Mouse (Mus musculus) kidney, embryonic 16.5 days (tissue): ENCODE results near the gene Gm10337. TPM values are rescaled to one million over a fixed set of nuclear protein-coding genes. Genes with fewer than 3 reads are reported as not detected.

Experiments
- ATAC-seq: fragments of 200-750 bp; cut with Nextera tagmentation; 2 replicates; pipeline ENCODE4 v1.8.0; 2017; ENCODE audit warnings: moderate TSS enrichment; ENCODE audit not compliant: low FRiP score, low TSS enrichment
- H3K27ac ChIP-seq: fragments of 300-500 bp; sonication (generic); 2 replicates; pipeline ENCODE4 v1.5.1; 2014; ENCODE audit warnings: low read length
- H3K27me3 ChIP-seq: fragments of 300-500 bp; sonication (generic); 2 replicates; pipeline ENCODE4 v1.6.1; 2014; ENCODE audit warnings: low read length, control low read depth, mixed read lengths; ENCODE audit not compliant: insufficient read depth
- H3K36me3 ChIP-seq: fragments of 300-500 bp; sonication (generic); 2 replicates; pipeline ENCODE4 v1.6.1; 2014; ENCODE audit warnings: low read length, control low read depth, mixed read lengths; ENCODE audit not compliant: insufficient read depth
- H3K4me1 ChIP-seq: fragments of 300-500 bp; sonication (generic); 2 replicates; pipeline ENCODE4 v1.6.1; 2014; ENCODE audit warnings: low read length, control low read depth, mixed read lengths; ENCODE audit not compliant: insufficient read depth
- H3K4me2 ChIP-seq: fragments of 300-500 bp; sonication (generic); replicated peaks from 2 replicates; pipeline ENCODE4 v1.6.1; 2014; ENCODE audit warnings: low read depth, low read length
- H3K4me3 ChIP-seq: fragments of 300-500 bp; sonication (generic); 2 replicates; pipeline ENCODE4 v1.5.1; 2014; ENCODE audit warnings: mild to moderate bottlenecking, low read length
- H3K9ac ChIP-seq: fragments of 300-500 bp; sonication (generic); replicated peaks from 2 replicates; pipeline ENCODE4 v1.6.1; 2014; ENCODE audit warnings: low read length
- H3K9me3 ChIP-seq: fragments of 300-500 bp; sonication (generic); 2 replicates; pipeline ENCODE4 v1.6.1; 2016; ENCODE audit warnings: low read length, control low read depth
- WGBS: fragments of 180-500 bp; shearing (Covaris S2); extraction: QIAGEN DNeasy Blood & Tissue Kit; methylation state at CpG from one replicate; pipeline ENCODE4 v1.1.7; 2014; 5-methylcytosine and 5-hydroxymethylcytosine counted together
- polyA plus RNA-seq: library from polyadenylated mRNA; unstranded; fragments of >200 nt; fragmentation: Nextera tagmentation; extraction: Ambion mirVana; gene quantifications from 2 replicates; pipeline ENCODE4 v1.2.1, GENCODE M21; 2015

The Gm10337 gene
- polyA plus RNA-seq, 1 experiment from 2014 or later: 6.7 TPM

GRCm38 (mm10) chr15:102463666-102464065 is 39.9 kb upstream of the Gm10337 start:
- H3K36me3 ChIP-seq: peaks cover 5% of the 10 kb centered on the region
- H3K4me2 ChIP-seq: no peak overlapping the region
- no peak overlapping the region for H3K4me3 ChIP-seq
- no peak for ATAC-seq
- H3K27ac ChIP-seq: no peak overlapping the region
- H3K27me3 ChIP-seq: no peaks in the 10 kb centered on the region
- H3K9me3 ChIP-seq: peaks cover 2% of the 10 kb centered on the region; the same call in 1 of the 2 replicates
- no peak overlapping the region for H3K9ac ChIP-seq
- H3K4me1 ChIP-seq: peaks cover 20% of the 10 kb centered on the region

GRCm38 (mm10) chr15:102468675-102469370 is 34.7 kb upstream of the Gm10337 start:
- Histone ChIP-seq H3K9me3 (peaks cover 5% of the 10 kb centered on the region; the same call in 1 of the 2 replicates), H3K4me2 (no peak overlapping the region), H3K36me3 (no peaks in the 10 kb centered on the region; the same call in 1 of the 2 replicates), H3K9ac (no peak overlapping the region), H3K4me1 (peaks cover 13% of the 10 kb centered on the region), H3K4me3 (no peak overlapping the region), H3K27ac (no peak overlapping the region), H3K27me3 (no peaks in the 10 kb centered on the region)
- 95% methylated on average over 9 of the region's 9 CpGs for WGBS
- no peak for ATAC-seq

GRCm38 (mm10) chr15:102470183-102470604 is 33.3 kb upstream of the Gm10337 start, which contains the start of gene Pcbp2:
Gene Pcbp2 (plus strand): TSS chr15:102470539.
- Histone ChIP-seq H3K4me2 (peak within 1 kb of the TSS; percentile 71), H3K9ac (peak within 1 kb of the TSS; percentile 98), H3K27ac (peak within 1 kb of the TSS; percentile 99), H3K4me1 (peaks cover 13% of the 10 kb centered on the region), H3K9me3 (peaks cover 5% of the 10 kb centered on the region; the same call in 1 of the 2 replicates), H3K36me3 (peaks cover 8% of the 10 kb centered on the region), H3K4me3 (peak within 1 kb of the TSS; percentile 97), H3K27me3 (no peaks in the 10 kb centered on the region)
- 0% methylated on average over 36 of the region's 40 CpGs for WGBS
- ATAC-seq: peak; percentile 99

- Histone ChIP-seq H3K4me1 (peaks cover 13% of the 10 kb centered on the region), H3K27me3 (no peaks in the 10 kb centered on the region), H3K36me3 (peaks cover 14% of the 10 kb centered on the region), H3K9me3 (peaks cover 5% of the 10 kb centered on the region; the same call in 1 of the 2 replicates), H3K27ac (peak overlapping the region; percentile 99), H3K9ac (peak overlapping the region; percentile 98), H3K4me3 (peak overlapping the region; percentile 97), H3K4me2 (peak overlapping the region; percentile 71)
- WGBS: 1% methylated on average over 36 of the region's 67 CpGs
- ATAC-seq: peak; percentile 69
Measured at GRCm38 (mm10) chr15:102470605-102471294, 32.8 kb upstream of the Gm10337 start.

DNA sequence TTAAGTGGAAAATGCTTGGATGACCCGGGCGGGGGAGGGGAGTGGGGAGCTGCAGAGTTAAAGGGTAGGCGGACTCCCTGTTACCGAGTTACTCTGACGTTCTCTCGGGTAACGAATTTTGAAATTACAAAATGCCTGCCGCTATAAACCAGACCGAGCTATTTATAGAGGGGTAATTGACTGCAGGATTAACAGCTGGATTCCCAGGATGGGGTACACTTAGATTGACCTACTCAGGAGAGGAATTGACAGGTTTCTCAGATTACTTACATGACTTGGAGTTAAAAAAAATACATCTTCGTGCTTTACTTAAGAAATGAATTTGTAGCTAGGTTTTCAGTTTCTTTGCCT is 32.3 kb upstream of the Gm10337 start:
- H3K27me3 ChIP-seq: no peaks in the 10 kb centered on the region
- H3K4me3 ChIP-seq: peak overlapping the region; percentile 97
- peaks cover 5% of the 10 kb centered on the region; the same call in 1 of the 2 replicates for H3K9me3 ChIP-seq
- H3K9ac ChIP-seq: peak overlapping the region; percentile 98
- WGBS: under 1% methylated on average over 10 of the region's 10 CpGs
- H3K36me3 ChIP-seq: peaks cover 19% of the 10 kb centered on the region
- H3K4me1 ChIP-seq: peaks cover 13% of the 10 kb centered on the region
- H3K27ac ChIP-seq: peak overlapping the region; percentile 99
- ATAC-seq: no peak
- H3K4me2 ChIP-seq: peak overlapping the region; percentile 71

DNA sequence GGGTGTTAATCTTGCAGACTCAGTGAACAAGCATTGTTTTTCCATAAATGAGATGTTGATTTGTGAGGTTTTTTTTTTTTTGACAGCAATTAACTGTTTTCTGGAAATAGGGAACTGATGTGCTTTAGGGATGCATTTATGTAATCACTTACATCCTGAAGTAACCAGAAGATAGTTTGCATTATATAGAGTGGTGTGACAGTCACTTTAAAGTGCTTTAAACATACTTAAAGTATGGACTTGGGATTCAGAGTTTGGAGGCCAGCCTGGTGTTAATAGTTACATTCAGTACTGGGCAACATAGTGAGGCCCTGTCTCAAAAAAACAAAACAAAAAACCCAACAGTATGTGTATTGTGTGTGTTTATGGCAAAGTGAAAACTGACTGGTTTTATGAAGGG is 31.8 kb upstream of the Gm10337 start:
- Histone ChIP-seq H3K27me3 (no peaks in the 10 kb centered on the region), H3K4me2 (peak overlapping the region; percentile 71), H3K27ac (no peak overlapping the region), H3K4me3 (peak overlapping the region; percentile 97), H3K9ac (0 out of 2 replicates have a peak overlapping the region, but pooled peaks have one; percentile 44), H3K4me1 (peaks cover 13% of the 10 kb centered on the region), H3K36me3 (peaks cover 23% of the 10 kb centered on the region), H3K9me3 (peaks cover 5% of the 10 kb centered on the region; the same call in 1 of the 2 replicates)
- no peak for ATAC-seq

DNA sequence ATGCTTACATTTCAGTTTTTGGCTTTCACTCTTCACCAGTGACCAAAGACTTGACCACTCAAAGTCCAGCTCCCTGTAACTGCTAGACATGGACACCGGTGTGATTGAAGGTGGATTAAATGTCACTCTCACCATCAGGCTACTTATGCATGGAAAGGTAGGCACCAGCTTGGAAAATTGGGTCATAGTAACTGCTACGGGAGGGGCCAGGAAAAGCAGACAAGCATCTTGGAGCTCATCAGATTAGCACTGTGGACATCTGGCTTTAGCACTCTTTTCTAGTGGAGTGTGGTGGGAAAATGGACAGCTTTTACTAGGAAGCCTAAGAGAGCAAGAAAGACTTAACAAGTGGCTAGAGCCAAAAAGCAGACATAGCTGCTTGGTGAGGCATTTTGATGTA is 30.3 kb upstream of the Gm10337 start:
- Histone ChIP-seq H3K4me2 (no peak overlapping the region), H3K4me3 (no peak overlapping the region), H3K27me3 (no peaks in the 10 kb centered on the region), H3K9ac (no peak overlapping the region), H3K27ac (no peak overlapping the region), H3K9me3 (peaks cover 5% of the 10 kb centered on the region; the same call in 1 of the 2 replicates), H3K36me3 (peaks cover 30% of the 10 kb centered on the region), H3K4me1 (peaks cover 13% of the 10 kb centered on the region)
- 29% methylated on average over 2 of the region's 2 CpGs for WGBS
- no peak for ATAC-seq

DNA sequence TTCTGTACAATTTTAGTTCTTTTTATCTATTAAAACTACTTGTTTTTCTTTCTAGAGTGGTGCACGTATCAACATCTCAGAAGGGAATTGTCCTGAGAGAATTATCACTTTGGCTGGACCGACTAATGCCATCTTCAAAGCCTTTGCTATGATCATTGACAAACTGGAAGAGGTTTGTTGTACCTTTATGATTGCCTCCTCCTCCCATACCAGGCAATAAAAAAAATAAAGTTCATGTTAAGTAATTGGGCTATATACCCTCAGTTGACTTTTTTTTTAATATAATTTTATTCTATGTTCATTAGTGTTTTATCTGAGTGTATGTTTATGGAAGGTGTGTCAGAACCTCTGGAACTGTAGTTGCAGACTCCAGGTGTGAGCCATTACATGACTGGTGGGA is 29.0 kb upstream of the Gm10337 start:
- ATAC-seq: no peak
- H3K4me1 ChIP-seq: peaks cover 13% of the 10 kb centered on the region
- no peaks in the 10 kb centered on the region for H3K27me3 ChIP-seq
- H3K27ac ChIP-seq: no peak overlapping the region
- H3K9me3 ChIP-seq: no peaks in the 10 kb centered on the region
- no peak overlapping the region for H3K9ac ChIP-seq
- H3K4me2 ChIP-seq: no peak overlapping the region
- H3K36me3 ChIP-seq: peaks cover 36% of the 10 kb centered on the region
- 91% methylated on average over 2 of the region's 2 CpGs for WGBS
- no peak overlapping the region for H3K4me3 ChIP-seq

GRCm38 (mm10) chr15:102483136-102483535 is 20.4 kb upstream of the Gm10337 start:
- 92% methylated on average over 3 of the region's 3 CpGs for WGBS
- peaks cover 68% of the 10 kb centered on the region for H3K36me3 ChIP-seq

GRCm38 (mm10) chr15:102485853-102486252 is 17.7 kb upstream of the Gm10337 start:
- no peaks in the 10 kb centered on the region for H3K4me1 ChIP-seq
- H3K27ac ChIP-seq: no peak overlapping the region
- peaks cover 68% of the 10 kb centered on the region for H3K36me3 ChIP-seq
- no peak overlapping the region for H3K9ac ChIP-seq
- H3K9me3 ChIP-seq: no peaks in the 10 kb centered on the region
- H3K4me3 ChIP-seq: no peak overlapping the region
- H3K27me3 ChIP-seq: no peaks in the 10 kb centered on the region
- ATAC-seq: 0 out of 2 replicates have a peak, but pooled peaks have one; percentile 23
- 90% methylated on average over 12 of the region's 12 CpGs for WGBS
- no peak overlapping the region for H3K4me2 ChIP-seq

More at GRCm38 (mm10) chr15:102483136-102483535, 20.4 kb upstream of the Gm10337 start:
- ATAC-seq: no peak
- no peak overlapping the region for H3K4me2 ChIP-seq
- H3K27me3 ChIP-seq: no peaks in the 10 kb centered on the region
- no peak overlapping the region for H3K27ac ChIP-seq
- no peak overlapping the region for H3K9ac ChIP-seq
- no peak overlapping the region for H3K4me3 ChIP-seq
- no peaks in the 10 kb centered on the region for H3K4me1 ChIP-seq
- H3K9me3 ChIP-seq: no peaks in the 10 kb centered on the region
